ENCODE assay signal across 8 mouse cellular contexts in the genomic region with DNA sequence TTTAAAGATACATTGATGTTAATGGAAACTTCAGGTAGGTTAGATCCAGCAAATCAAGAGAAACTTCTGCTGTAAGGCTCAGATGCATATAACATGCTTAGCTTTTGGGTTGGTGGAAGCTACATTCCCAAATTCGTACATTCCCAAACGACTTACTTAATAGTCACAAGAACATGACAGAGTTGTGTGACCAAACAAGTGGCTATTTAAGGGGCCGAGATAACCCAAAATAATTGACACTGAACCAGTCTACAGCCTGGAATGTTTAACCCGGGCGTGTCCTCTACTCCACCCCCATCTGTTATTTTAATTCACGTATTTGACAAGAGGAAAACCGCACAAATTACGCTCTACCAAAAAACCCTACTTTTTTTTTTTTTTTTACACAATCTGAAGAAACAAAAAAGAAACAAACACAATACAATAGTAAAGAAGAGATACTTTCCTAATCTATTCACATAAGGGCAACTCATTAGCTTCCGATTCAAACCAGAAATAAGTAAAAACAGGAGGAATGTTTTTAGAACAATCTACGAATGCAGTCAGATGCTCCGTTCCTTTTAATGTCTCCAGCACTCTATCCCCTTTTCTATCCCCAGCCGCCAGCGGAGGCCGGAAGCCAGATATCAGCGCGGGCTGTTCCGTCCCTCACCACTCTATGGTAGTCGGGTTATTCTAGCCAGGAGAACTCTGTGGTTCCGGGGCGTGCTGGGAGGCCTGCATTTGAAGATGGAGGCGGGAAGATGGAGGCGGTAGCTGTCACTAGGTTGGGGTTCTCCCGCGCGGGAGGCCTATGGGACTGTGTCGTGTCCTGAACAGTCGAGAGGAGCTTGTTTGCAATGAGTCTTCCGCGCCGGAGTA. TPM values are rescaled to one million over a fixed set of nuclear protein-coding genes. Genes with fewer than 3 reads are reported as not detected.
DNase-seq lines count a peak whose midpoint lies in the region; ATAC-seq and TF ChIP-seq lines count a peak whose summit lies in the region.

A gene (plus strand): TSS at position 726 of the 861 bp plus-strand sequence.

- H3K4me3 ChIP-seq in gastrocnemius, adult 2 months, result peak within 1 kb of the TSS; percentile 76
- H3K4me3 ChIP-seq in hindbrain, postnatal 0 days (ENCODE audit: low read length), result peak within 1 kb of the TSS; percentile 80
- peak within 1 kb of the TSS; percentile 73 for H3K4me3 ChIP-seq in left cerebral cortex, adult 2 months

- peak within 1 kb of the TSS; percentile 59 for H3K9ac ChIP-seq in hindbrain, postnatal 0 days (replicated peaks; ENCODE audit: low read length)

- H3K4me1 ChIP-seq in hindbrain, postnatal 0 days (ENCODE audit: insufficient read depth, low read length), result no peaks in the 10 kb centered on the region

- WGBS in hindbrain, postnatal 0 days, result 5% methylated on average over 30 of the region's 30 CpGs

- no peaks in the 10 kb centered on the region for H3K36me3 ChIP-seq in hindbrain, postnatal 0 days (ENCODE audit: insufficient read depth, low read length)

- H3K4me2 ChIP-seq in hindbrain, postnatal 0 days (ENCODE audit: low read depth, low read length), result peak within 1 kb of the TSS; percentile 88

- peak; percentile 7; the same call in 1 of the 2 replicates for TF ChIP-seq CTCF in gastrocnemius, adult 2 months (IDR thresholded peaks at IDR 0.05)
- TF ChIP-seq CTCF in hindbrain, postnatal 0 days (IDR thresholded peaks at IDR 0.05; ENCODE audit: low read depth), result no peak
- no peak; the same call in 1 of the 2 replicates for TF ChIP-seq CTCF in left cerebral cortex, adult 2 months (IDR thresholded peaks at IDR 0.05)

- intact Hi-C loops in gastrocnemius, adult 2 months (cut with DNase I), result loop anchor here (2.0 to 10.0 kb wide), 3 partner anchors 136 to 936 kb away; a partner anchor contains a TSS
- intact Hi-C loops in left cerebral cortex, adult 2 months (cut with DNase I), result loop anchor here (2.0 to 5.0 kb wide), 6 partner anchors 66 to 969 kb away; a partner anchor contains a TSS

- peak within 1 kb of the TSS; percentile 90 for H3K27ac ChIP-seq in gastrocnemius, adult 2 months
- no peak within 1 kb of the TSS for H3K27ac ChIP-seq in hindbrain, postnatal 0 days
- peak within 1 kb of the TSS; percentile 29 for H3K27ac ChIP-seq in left cerebral cortex, adult 2 months

- H3K27me3 ChIP-seq in hindbrain, postnatal 0 days (ENCODE audit: insufficient read depth, low read length), result no peaks in the 10 kb centered on the region

- ATAC-seq in common myeloid progenitor, adult 5-6 weeks (replicated peaks; ENCODE audit: low read depth, poor library complexity, severe bottlenecking), result peak; percentile 96
- ATAC-seq in hindbrain, postnatal 0 days, result peak; percentile 98
- ATAC-seq in megakaryocyte, adult 5-6 weeks (ENCODE audit: poor library complexity, severe bottlenecking), result peak; percentile 98

- DNase-seq in ZHBTc4 (ENCODE audit: low read depth, low spot score), result peak; percentile 94
- peak; percentile 95 for DNase-seq in gastrocnemius, adult 2 months
- peak; percentile 97 for DNase-seq in hindbrain, postnatal 0 days (ENCODE audit: low spot score)
- peak; percentile 90 to 91 for DNase-seq in left cerebral cortex, adult 2 months (ENCODE audit: extremely low spot score in 1 of 2, low spot score in 2 of 2)
- DNase-seq in right cerebral cortex, adult 2 months (ENCODE audit: low spot score in 2 of 2), result peak; percentile 89 to 96
- DNase-seq in urinary bladder, postnatal 14 days (ENCODE audit: low spot score), result peak; percentile 93

- no peaks in the 10 kb centered on the region for H3K9me3 ChIP-seq in hindbrain, postnatal 0 days (ENCODE audit: low read length)

RNA-seq across cellular contexts. Expression of the gene that starts here (rescaled TPM):
- 24.0 and 37.6 TPM in 2 replicates for total RNA-seq in common myeloid progenitor, adult 5-6 weeks (2017)
- total RNA-seq in gastrocnemius, adult 2 months (2021), result under 1 TPM; 0.23 to 0.56 TPM
- total RNA-seq in hindbrain, postnatal 0 days (2014; rRNA removed), result 1.6 and 3.7 TPM in 2 replicates
- 2.2 TPM in 2 replicates for polyA plus RNA-seq in hindbrain, postnatal 0 days (2015; fragmentation: Nextera tagmentation; extraction: Ambion mirVana)
- total RNA-seq in left cerebral cortex, adult 2 months (2021), result 1 to 10 TPM; 1.7 to 2.1 TPM
- 9.3 and 16.0 TPM in 2 replicates for total RNA-seq in megakaryocyte, adult 5-6 weeks (2015)
- 13.4 and 13.9 TPM in 2 replicates for total RNA-seq in megakaryocyte, adult 5-6 weeks (2017)

Comparison
In these comparisons a context has a peak if more than half of its experiments do, and no peak if none do; other contexts are left out.
1. Peak in DNase-seq, H3K4me3 ChIP-seq and H3K27ac ChIP-seq in gastrocnemius, adult 2 months; RNA of the gene not detected or under 1 TPM.